Mouse (Mus musculus): ENCODE measurements at regions not wholly inside any gene's neighbourhood (a gene's known extent, or its start where the extent isn't known, plus 50 kb on each side); places are given as distances from the start of the nearest gene placed in this dataset.

GRCm38 (mm10) chr13:28497483-28497882 is 240.2 kb downstream of the Gm11361 start:
- TF ChIP-seq EP300 (IDR thresholded peaks at IDR 0.05) (no peak), CTCF (IDR thresholded peaks at IDR 0.05) (no peak)

Data from lung, postnatal 0 days (tissue).